ENCODE assay signal across 26 mouse cellular contexts in the genomic region with DNA sequence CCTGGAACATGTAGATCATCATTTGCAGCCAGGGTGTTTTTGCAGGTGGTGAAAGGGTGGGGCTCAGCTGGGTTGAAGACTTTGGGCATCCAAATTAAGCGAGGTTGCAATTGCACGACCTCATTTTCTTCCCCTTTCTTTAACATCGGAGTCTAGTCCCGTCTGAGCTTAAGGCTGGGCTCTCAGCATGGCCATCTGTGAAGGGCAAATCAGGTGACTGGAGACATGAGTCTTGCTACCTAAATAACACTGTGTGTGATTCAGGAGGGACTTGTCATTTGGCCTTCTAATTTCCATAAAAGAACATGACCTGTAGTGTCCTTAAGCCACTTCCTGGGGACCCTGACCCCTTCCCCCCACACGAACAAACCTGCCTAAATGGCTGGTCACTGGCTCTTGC.
DNase-seq lines count a peak whose midpoint lies in the region; ATAC-seq and TF ChIP-seq lines count a peak whose summit lies in the region.
"Had no signal": no experiment of that assay in that cellular context is flagged by ENCODE, and none has a peak within 500 bp of the region (broad histone marks: within the 10 kb centered on the region; RNA-seq: fewer than 3 reads in every experiment).

No protein-coding gene starts in this region.

- H3K9me3 ChIP-seq in heart, embryonic 11.5 days (replicated peaks; ENCODE audit: control insufficient read depth, low read length), result no peaks in the 10 kb centered on the region
- H3K9me3 ChIP-seq: embryonic facial prominence, embryonic 12.5 days; embryonic facial prominence, embryonic 15.5 days; heart, embryonic 12.5 days; heart, embryonic 15.5 days; hindbrain, embryonic 10.5 days; hindbrain, embryonic 13.5 days; intestine, embryonic 15.5 days had no signal

- no peak for DNase-seq in cerebellum, adult 8-10 months
- peak; percentile 50 to 66 for DNase-seq in cerebellum, adult 2 months
- no peak for DNase-seq in cerebellum, postnatal 4 days (ENCODE audit: low spot score in 2 of 2)
- DNase-seq in heart, adult 11 months, result peak; percentile 76
- DNase-seq in c-Kit-positive CD71-positive TER-119-positive erythroid progenitor cells, embryonic 14.5 days (ENCODE audit: low spot score), result no peak
- DNase-seq: adrenal gland, adult 8-10 months; adrenal gland, postnatal 25 days; forebrain, postnatal 0 days; gastrocnemius, adult 2 months; gastrocnemius, postnatal 14 days; heart, postnatal 10 days; heart, postnatal 36 days; kidney, adult 11 months; kidney, adult 8-10 months had no signal

- H3K36me3 ChIP-seq in heart, embryonic 11.5 days (ENCODE audit: control insufficient read depth, insufficient read depth, low read length), result no peaks in the 10 kb centered on the region
- H3K36me3 ChIP-seq: embryonic facial prominence, embryonic 12.5 days; embryonic facial prominence, embryonic 15.5 days; heart, embryonic 12.5 days; heart, embryonic 15.5 days; hindbrain, embryonic 10.5 days; hindbrain, embryonic 13.5 days; intestine, embryonic 15.5 days had no signal

- 0 out of 2 replicates have a peak, but pooled peaks have one; percentile 3 for ATAC-seq in cerebellum, adult (ENCODE audit: insufficient number of reproducible peaks, low FRiP score, low TSS enrichment)
- ATAC-seq in heart, embryonic 11.5 days (replicated peaks; ENCODE audit: insufficient number of reproducible peaks, low FRiP score, low TSS enrichment), result no peak
- ATAC-seq: activated CD4-positive, CD25-positive, alpha-beta regulatory T cell, adult 4 months; forebrain, embryonic 14.5 days; forebrain, postnatal 0 days; hindbrain, embryonic 16.5 days; intestine, embryonic 15.5 days had no signal

- H3K4me2 ChIP-seq in heart, embryonic 11.5 days, result no peak overlapping the region
- H3K4me2 ChIP-seq: embryonic facial prominence, embryonic 12.5 days; embryonic facial prominence, embryonic 15.5 days; heart, embryonic 12.5 days; heart, embryonic 15.5 days; hindbrain, embryonic 13.5 days; intestine, embryonic 15.5 days had no signal

- TF ChIP-seq POLR2A in cerebellum, adult 2 months (IDR thresholded peaks at IDR 0.05; ENCODE audit: borderline replicate concordance, insufficient read depth, low read length), result no peak

- H3K27me3 ChIP-seq in cerebellum, adult 2 months (ENCODE audit: control insufficient read depth, insufficient read depth, low read length), result no peaks in the 10 kb centered on the region
- no peaks in the 10 kb centered on the region for H3K27me3 ChIP-seq in heart, embryonic 11.5 days (ENCODE audit: control insufficient read depth, insufficient read depth, low read length)
- H3K27me3 ChIP-seq: embryonic facial prominence, embryonic 12.5 days; embryonic facial prominence, embryonic 15.5 days; heart, embryonic 12.5 days; heart, embryonic 15.5 days; hindbrain, embryonic 13.5 days; intestine, embryonic 15.5 days had no signal

- no peak for TF ChIP-seq CTCF in cerebellum, adult 2 months (IDR thresholded peaks at IDR 0.05; ENCODE audit: borderline replicate concordance, insufficient read depth, low read depth, low read length)

- no peak overlapping the region for H3K9ac ChIP-seq in heart, embryonic 11.5 days (ENCODE audit: low read depth, low read length)
- H3K9ac ChIP-seq: embryonic facial prominence, embryonic 12.5 days; embryonic facial prominence, embryonic 15.5 days; forebrain, postnatal 0 days; heart, embryonic 12.5 days; heart, embryonic 15.5 days; hindbrain, embryonic 13.5 days; intestine, embryonic 15.5 days had no signal

- WGBS in cerebellum, adult 2 months, result 16% methylated on average over 5 of the region's 5 CpGs
- WGBS in heart, embryonic 11.5 days (ENCODE audit: insufficient replicate concordance), result 63% methylated on average over 5 of the region's 5 CpGs

- H3K4me3 ChIP-seq in cerebellum, adult 2 months (replicated peaks; ENCODE audit: insufficient read depth, low read depth, low read length), result no peak overlapping the region
- no peak overlapping the region for H3K4me3 ChIP-seq in heart, embryonic 11.5 days (ENCODE audit: low read depth, low read length)
- H3K4me3 ChIP-seq: embryonic facial prominence, embryonic 12.5 days; embryonic facial prominence, embryonic 15.5 days; gastrocnemius, adult 2 months; heart, embryonic 12.5 days; heart, embryonic 15.5 days; hindbrain, embryonic 10.5 days; hindbrain, embryonic 13.5 days; intestine, embryonic 15.5 days had no signal

- H3K4me1 ChIP-seq in cerebellum, adult 2 months (ENCODE audit: control insufficient read depth, insufficient read depth, low read length), result peaks cover 21% of the 10 kb centered on the region; the same call in 1 of the 2 replicates
- no peaks in the 10 kb centered on the region for H3K4me1 ChIP-seq in heart, embryonic 11.5 days (ENCODE audit: control insufficient read depth, insufficient read depth, low read length)
- H3K4me1 ChIP-seq: heart, embryonic 15.5 days; hindbrain, embryonic 10.5 days; intestine, embryonic 15.5 days had no signal

- peak overlapping the region; percentile 57 for H3K27ac ChIP-seq in cerebellum, adult 2 months (ENCODE audit: insufficient read depth, low read length)
- H3K27ac ChIP-seq in heart, embryonic 11.5 days (ENCODE audit: low read depth, low read length), result no peak overlapping the region
- H3K27ac ChIP-seq: embryonic facial prominence, embryonic 12.5 days; embryonic facial prominence, embryonic 15.5 days; gastrocnemius, adult 2 months; heart, embryonic 15.5 days; hindbrain, embryonic 10.5 days; hindbrain, embryonic 13.5 days; intestine, embryonic 15.5 days had no signal

Comparison
In these comparisons a context has a peak if more than half of its experiments do, and no peak if none do; other contexts are left out.
1. DNase-seq: peak in cerebellum, adult 2 months (2 of 2) and heart, adult 11 months (single experiment); none in cerebellum, adult 8-10 months (single experiment), cerebellum, postnatal 4 days (0 of 2) and c-Kit-positive CD71-positive TER-119-positive erythroid progenitor cells, embryonic 14.5 days (single experiment).